Mouse (Mus musculus): ENCODE data around the gene Slc6a20a.

The Slc6a20a gene

GRCm38 (mm10) chr9:123636771-123637170, 41.9 kb downstream of the Slc6a20a start:
- no peak for DNase-seq

GRCm38 (mm10) chr9:123632993-123633392, 45.7 kb downstream of the Slc6a20a start:
- DNase-seq = no peak

- DNase-seq = no peak
These were observed 46.4 kb downstream of the Slc6a20a start, which contains the start of gene Slc6a20b for GRCm38 (mm10) chr9:123632281-123632680. Gene Slc6a20b (minus strand): TSS chr9:123632565.

- DNase-seq = no peak
These were observed 47.0 kb downstream of the Slc6a20a start for GRCm38 (mm10) chr9:123631666-123632065.

- DNase-seq = no peak
These were observed 52.9 kb downstream of the Slc6a20a start for GRCm38 (mm10) chr9:123625821-123626220.

GRCm38 (mm10) chr9:123624741-123625140, 53.9 kb downstream of the Slc6a20a start:
- no peak for DNase-seq

- DNase-seq = no peak
These were observed 58.2 kb downstream of the Slc6a20a start for GRCm38 (mm10) chr9:123620311-123621098.

- no peak for DNase-seq
These were observed 77.2 kb downstream of the Slc6a20a start for GRCm38 (mm10) chr9:123601529-123601928.

GRCm38 (mm10) chr9:123597376-123597775, 81.3 kb downstream of the Slc6a20a start:
- DNase-seq = peak in 1 of 2 experiments; percentile 12

- no peak for DNase-seq
These were observed 81.8 kb downstream of the Slc6a20a start for GRCm38 (mm10) chr9:123596910-123597309.

GRCm38 (mm10) chr9:123595194-123595593, 83.5 kb downstream of the Slc6a20a start:
- DNase-seq = no peak

GRCm38 (mm10) chr9:123589240-123589910, 89.3 kb downstream of the Slc6a20a start:
- DNase-seq = no peak

Data from cerebellum, postnatal 14 days (tissue).